Mouse (Mus musculus): ENCODE measurements around the gene Fam198b.

DNA sequence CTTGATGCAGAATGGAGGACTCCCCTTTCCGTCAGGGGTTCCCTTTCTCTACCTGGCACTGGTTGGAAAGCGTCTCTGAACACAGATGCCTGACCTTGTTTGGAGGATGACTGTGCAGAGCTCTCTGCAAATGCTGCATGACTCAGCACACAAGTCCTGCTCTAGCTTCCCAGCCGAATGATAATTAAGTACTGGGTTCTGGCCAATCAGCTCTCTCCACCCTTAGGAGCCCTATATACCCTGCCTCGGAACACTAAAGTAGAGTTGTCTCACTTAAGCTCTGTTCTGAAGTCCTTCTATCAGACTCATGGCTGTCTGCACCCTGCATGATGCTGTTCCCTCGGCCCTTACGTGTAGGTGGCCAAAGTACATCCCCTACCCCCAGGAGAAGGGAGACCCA lies 111.4 kb downstream of the Fam198b start:
- TF ChIP-seq POLR2A (IDR thresholded peaks at IDR 0.05; ENCODE audit: insufficient read depth, low read depth, low read length) (no peak), CTCF (IDR thresholded peaks at IDR 0.05; ENCODE audit: insufficient read depth, low read depth, low read length) (no peak)

Measured in olfactory bulb, adult 2 months (tissue).